Mouse (Mus musculus) fat pad, adult 2 months (tissue): ENCODE measurements around the gene Lama5.

Experiments used
- DNase-seq: peaks from one replicate; pipeline ENCODE4 v3.0.0-alpha.2; 2011; ENCODE audit warnings: low read depth, low spot score; ENCODE audit errors: extremely low read depth

Gene Lama5

DNA sequence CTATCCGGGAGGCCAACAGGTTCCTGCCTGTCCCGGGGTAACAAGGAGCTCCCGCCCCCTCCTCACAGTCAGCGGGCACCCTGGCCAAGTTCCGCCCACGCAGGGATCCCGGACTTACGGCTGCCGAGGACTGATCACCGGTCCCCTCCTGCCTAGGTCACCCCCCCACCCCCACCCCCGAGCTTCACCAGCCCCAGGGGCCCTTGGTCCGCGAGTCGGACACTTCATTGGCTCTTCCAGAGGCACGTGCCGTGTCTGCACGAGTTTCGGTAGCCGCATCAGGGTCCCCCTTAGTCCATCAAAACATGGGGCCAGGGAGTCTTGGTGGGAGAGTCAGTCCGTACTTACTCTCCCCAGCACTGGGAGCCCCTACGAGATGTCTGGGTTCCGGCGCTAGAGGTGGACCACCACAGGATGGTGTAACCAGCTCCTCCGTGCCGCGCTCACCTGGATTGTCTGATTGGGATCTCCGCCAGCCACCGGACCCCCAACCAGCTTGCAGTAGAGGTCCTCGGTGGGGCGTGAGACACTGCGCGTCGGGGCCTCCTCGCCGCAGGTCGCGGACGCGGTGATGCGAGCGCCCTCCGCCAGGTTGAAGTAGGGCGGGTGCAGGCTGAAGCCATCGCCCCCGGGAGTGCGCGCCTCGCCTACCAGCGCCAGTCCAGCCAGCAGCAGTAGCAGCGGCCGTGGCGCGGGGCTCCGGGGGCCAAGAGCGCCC lies 456 bp downstream of the Lama5 start:
- no peak for DNase-seq

DNA sequence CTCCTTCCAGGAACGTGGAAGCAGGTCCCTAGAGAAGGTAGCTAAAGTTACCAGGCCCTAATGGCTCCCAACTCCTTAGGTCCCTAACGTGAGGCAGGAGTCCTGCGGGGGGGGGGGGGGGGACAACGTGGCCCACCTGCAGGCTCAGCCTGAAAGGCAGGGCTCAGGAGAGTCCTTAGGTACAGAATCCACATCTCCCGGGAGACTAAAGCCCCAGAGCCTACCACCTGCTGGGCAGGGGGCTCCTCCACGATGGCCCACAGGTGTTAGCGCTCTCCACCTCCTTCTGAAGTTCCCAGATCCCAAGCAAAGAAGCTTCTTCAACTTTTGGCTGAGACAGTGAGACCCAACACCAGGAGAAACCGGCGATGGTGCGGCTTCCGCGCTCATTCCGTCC lies 1.0 kb downstream of the Lama5 start:
- no peak for DNase-seq

DNA sequence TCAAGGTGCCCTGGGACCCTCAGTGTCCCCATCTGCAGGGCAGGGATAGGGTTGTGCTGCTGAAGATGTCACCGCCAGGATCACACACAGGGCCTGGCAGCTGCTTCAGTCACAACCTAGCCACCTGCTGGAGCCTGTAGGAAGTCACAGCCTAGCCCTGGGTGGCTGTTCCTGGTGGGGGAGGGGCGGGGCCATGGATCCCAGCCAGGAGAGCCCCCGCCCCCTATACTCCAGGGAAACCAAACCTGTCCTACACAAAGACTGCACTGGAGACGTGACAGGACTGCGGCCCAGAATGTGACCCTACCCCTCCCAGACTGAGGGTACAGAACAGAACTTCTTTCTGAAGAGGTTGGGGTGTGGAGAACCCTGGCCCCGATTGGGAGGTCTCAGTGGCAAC lies 3.4 kb downstream of the Lama5 start:
- DNase-seq = no peak

DNA sequence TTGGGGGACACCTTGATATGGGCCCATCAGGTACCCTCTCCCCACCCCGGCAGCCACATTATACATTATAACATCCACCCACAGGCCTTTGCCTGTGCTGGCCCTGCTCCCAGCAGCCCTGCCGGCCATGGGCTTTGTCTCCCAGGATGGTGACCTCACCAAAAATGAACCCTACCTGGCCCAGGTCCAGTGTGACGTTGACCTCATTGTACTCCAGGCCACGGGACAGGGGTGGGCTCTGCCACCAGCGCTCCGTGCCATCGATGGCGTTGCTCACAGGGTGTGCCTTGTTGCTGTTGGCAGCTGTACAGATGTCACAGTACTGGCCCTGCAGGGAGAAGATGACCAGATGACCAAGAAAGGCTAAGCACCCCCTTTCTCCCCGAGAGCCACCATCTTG lies 4.6 kb downstream of the Lama5 start:
- DNase-seq = no peak

GRCm38 (mm10) chr2:180220165-180220564 lies 5.5 kb downstream of the Lama5 start:
- no peak for DNase-seq

- no peak for DNase-seq
Observed at GRCm38 (mm10) chr2:180219145-180219943, 6.3 kb downstream of the Lama5 start.

GRCm38 (mm10) chr2:180218677-180219076 lies 7.0 kb downstream of the Lama5 start:
- no peak for DNase-seq

DNA sequence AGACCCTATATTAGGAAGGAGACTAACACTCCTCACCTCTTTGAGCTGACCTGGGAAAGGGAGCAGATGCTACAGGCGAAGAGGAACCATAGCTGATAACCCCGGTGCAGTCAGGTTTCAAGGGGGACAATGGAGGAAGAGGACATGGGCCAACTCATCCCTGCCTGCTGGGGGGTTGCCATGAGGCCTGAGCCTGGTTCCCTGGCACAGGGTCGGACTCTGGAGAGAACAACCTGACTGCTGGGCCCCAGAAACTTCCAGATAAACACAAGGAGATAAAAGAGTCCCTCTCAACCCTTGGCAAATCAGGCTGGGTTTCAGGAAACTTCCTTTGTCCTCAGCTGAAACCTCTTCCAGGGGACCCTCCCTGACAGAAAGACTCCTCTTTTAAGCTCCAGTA lies 7.4 kb downstream of the Lama5 start:
- no peak for DNase-seq

DNA sequence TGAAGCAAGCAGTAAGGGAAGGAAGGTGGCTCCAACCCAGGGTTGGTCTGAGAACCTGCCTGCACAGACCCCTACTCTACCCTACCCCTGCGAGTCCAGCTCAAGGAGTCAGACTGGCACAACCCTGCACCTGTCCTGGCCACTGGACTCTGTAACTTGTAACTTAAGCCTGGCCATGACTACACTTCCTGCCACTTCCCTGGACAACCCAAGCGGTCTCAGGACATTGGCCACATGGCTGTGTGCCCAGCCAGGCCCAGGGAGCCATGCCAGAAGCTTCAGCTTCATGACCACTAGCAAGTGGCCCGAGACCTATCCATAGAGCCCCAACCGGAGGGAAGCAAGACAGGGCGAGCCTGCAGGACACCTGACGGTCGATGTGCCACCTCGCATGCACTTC lies 8.1 kb downstream of the Lama5 start:
- DNase-seq = no peak

GRCm38 (mm10) chr2:180216921-180217320 lies 8.7 kb downstream of the Lama5 start:
- no peak for DNase-seq

DNA sequence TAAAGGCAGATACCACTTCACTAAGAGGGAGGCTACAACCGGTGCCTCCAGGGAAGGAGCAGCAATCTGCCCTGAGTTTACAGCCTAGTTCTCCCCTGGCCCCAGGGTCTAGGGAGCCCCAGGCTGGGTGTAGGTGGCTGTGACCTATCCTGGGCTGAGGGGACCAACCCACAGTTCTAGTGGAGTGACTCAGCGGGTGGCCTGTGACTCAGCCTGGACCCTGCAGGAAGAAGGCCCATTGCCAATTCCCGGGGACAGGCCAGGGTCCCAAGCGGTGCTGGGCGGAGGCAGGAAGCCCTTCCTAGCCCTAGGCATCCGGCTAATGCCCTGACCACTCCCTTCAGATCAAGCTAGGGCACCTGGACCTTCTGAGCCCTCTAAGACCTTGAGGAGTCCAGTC lies 9.7 kb downstream of the Lama5 start:
- no peak for DNase-seq

DNA sequence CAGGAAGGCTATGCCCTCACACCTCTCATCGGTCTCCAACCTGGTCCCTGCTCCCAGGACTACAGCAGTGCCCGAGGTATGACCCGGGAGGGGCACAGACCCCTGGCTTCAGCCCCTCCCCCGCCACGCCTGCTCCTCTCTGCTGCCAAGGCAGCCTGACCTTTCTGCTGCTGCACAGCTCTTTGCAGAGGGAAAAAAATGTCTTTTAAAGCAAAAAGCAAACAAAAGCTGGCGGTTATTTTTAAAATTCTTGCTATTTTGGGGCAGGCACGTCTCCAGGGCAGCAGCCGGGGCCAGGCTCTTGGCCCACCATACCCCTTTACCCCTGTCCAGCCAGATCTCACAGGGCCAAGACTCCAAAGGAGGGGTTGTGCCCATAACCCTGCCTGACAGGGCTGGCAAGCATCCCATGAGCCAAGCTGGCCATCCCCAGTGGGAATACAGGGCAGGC lies 10.6 kb downstream of the Lama5 start:
- no peak for DNase-seq

DNA sequence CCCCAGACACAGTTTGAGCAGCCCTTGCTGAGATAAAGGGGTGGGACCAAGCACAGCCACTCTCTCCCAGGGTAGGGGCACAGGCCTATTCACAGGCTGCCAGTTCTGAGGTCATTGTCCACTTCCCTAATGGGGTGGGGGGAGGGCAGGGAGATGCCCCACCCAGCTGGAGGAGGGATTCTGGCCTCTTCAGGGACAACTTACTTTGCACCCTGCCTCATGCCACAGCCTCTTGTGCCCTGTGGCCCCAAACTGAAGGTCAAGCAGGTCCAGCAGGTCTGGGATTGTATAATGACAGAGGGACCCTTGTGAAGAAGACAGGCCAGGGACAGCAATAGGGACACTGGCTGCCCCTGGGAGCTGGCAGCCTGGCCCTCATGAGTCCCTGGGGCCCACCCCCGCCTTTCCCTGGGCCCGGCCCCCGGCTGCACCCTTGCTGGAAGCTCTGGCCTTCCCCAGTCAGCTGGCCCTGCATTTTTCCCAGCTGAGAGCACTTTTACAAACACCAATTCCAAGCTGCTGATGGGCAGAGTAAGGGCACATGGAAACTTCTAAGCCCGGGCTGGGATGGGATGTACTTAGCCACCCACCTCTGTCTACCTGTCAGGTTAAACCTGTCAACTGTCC lies 11.2 kb downstream of the Lama5 start:
- DNase-seq = no peak

- DNase-seq = no peak
Observed at GRCm38 (mm10) chr2:180212255-180212654, 13.4 kb downstream of the Lama5 start.

DNA sequence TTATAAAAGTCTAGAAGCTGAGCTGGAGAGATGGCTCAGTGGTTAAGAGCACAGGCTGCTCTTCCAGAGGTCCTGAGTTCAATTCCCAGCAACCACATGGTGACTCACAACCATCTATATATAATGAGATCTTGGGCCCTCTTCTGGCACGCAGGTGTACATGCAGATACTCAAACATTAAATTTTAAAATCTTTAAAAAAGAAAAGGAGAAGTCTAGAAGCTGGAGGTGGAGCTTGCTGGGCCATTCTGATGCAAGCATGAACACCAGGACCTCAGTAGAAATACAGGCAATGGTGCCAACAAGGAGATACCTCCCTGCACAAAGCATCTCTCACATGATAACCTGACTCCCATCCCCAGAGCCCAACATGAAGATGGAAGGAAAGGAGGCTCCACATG lies 16.7 kb downstream of the Lama5 start:
- DNase-seq = no peak

- DNase-seq = no peak
Observed at GRCm38 (mm10) chr2:180207840-180208239, 17.8 kb downstream of the Lama5 start.

- no peak for DNase-seq
Observed at GRCm38 (mm10) chr2:180205956-180206280, 19.7 kb downstream of the Lama5 start.

DNA sequence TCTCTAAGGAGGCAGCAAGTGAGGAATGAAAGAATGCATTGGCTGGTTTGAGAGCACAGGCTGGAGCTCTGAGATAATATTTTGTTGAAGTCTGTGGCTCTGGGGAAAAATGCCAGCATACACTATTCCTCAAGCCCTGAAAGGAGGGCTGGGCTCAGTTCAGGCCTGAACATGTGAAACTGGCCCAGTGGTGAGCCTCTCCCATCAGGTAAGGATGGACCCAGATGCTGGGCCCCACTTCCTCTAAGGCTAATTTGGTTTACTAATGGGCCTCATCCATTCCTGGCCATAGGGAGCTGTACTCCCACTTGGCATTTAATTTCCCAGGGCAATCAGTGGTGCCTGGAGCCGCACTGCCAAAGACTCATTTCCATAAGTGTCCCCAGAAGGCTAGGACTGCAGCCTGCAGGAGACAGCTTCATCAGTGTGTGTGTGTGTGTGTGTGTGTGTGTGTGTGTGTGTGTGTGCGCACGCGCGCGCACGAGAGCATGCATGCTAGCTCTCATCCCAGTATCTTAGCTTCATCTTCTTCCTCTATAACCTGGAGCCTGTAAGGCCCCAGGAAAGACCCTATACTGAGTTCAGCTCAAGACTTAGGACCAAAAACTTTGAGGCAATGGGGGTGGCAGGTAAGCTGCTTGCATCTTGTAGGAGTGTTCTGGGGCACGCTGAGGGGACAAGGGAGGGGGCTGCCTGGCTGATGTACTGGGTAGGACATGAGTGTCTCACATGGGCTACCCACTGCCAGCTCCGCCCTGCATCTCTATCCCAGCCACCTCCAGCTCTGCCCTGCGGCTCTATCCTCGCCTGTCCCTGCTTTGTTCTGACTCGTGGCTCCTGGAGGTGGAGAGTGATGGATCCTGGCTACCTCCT lies 20.3 kb downstream of the Lama5 start:
- no peak for DNase-seq

DNA sequence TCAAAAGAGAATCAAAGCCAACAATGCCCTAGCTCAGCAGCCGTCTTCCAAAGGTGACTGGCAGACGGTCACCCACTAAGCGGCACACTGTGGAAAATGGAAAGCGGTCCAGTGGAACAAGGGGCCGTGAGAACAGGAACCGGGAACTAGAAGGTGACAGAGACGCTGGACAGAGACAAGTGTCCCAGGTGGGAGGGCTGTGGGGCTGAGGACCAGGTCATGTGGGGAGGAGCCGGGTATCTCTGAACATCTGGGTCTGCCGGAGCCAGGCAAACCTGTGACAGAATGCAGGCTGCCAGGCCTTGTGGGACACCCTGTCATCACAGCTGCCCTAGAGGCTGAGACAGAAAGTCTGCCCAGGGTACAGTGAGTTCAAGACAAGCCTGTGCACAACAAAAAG lies 21.2 kb downstream of the Lama5 start:
- DNase-seq = no peak

GRCm38 (mm10) chr2:180202805-180203204 lies 22.9 kb downstream of the Lama5 start:
- DNase-seq = peak; percentile 86

DNA sequence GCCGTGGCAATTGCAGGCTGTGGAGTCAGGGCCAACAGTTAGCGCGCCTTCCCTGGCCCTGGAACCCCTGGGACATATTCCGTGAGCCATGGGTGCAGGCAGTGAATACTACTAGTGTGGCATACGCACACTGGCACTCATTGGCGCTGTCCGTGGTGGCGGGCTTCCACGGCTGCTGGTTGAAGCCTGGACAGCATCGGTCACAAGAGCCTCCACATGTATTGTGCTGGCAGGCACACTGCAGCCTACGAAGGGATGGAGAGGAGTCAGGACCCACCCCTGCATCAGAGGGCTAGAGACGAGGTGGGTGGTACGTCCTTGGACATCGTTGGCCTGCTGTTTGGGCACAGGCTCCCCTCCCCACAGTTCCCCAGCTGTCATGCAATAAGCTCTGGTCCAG lies 23.4 kb downstream of the Lama5 start:
- DNase-seq = no peak
